ENCODE assay signal across 8 mouse cellular contexts in the genomic region with DNA sequence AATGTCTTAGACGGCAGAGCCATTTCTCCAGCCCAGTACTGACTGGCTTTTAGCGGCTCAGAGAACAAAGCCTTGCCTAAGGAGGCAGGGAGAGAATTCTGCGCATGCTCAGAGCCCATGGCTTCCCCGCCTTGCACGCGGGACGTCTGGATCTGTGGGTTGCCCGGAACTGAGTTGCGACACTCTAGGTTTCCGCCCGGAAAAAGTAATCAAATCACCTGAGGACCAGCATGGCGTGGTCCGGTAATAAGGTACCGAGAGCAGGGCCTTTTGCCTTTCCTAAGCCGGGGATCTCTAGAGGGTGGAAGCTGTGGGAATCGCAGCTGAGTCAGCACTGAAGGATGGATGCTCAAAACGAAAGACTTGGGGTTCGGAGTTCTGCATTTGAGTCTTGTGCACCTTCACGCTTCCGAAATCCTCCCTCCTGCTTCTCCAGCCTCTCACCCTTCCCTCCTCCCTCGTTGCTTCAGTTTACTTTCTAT. TPM values are rescaled to one million over a fixed set of nuclear protein-coding genes. Genes with fewer than 3 reads are reported as not detected.
A peak's percentile ranks its signal among the peaks of the same experiment; 100 is the strongest.
DNase-seq lines count a peak whose midpoint lies in the region; ATAC-seq and TF ChIP-seq lines count a peak whose summit lies in the region.

Gene Xrcc5, plus strand, starts transcription at position 105 of the 482 bp plus-strand sequence.

- H3K9ac ChIP-seq in forebrain, postnatal 0 days, result peak within 1 kb of the TSS; percentile 73
- H3K9ac ChIP-seq in lung, embryonic 16.5 days (ENCODE audit: low read length), result peak within 1 kb of the TSS; percentile 76

- TF ChIP-seq CTCF in G1E (IDR thresholded peaks at IDR 0.05; ENCODE audit: low read depth, low read length), result no peak
- TF ChIP-seq CTCF in forebrain, postnatal 0 days (IDR thresholded peaks at IDR 0.05; ENCODE audit: low read depth), result no peak

- peak; percentile 86 for DNase-seq in G1E (ENCODE audit: low spot score)
- DNase-seq in cerebellum, adult 18-20 months, result peak; percentile 94 to 96
- DNase-seq in forebrain, postnatal 0 days, result peak; percentile 98
- peak; percentile 80 for DNase-seq in layer of hippocampus, adult 9-10 months (ENCODE audit: low spot score)
- DNase-seq in ovary, postnatal 10 days (ENCODE audit: low spot score), result peak; percentile 82
- DNase-seq in thymus, postnatal 10 days (ENCODE audit: low spot score in 2 of 2), result peak; percentile 89 to 92

- H3K4me2 ChIP-seq in forebrain, postnatal 0 days (ENCODE audit: low read depth), result peak within 1 kb of the TSS; percentile 65
- H3K4me2 ChIP-seq in lung, embryonic 16.5 days (ENCODE audit: low read depth, low read length), result peak within 1 kb of the TSS; percentile 69

- no peaks in the 10 kb centered on the region for H3K9me3 ChIP-seq in G1E (replicated peaks)
- no peaks in the 10 kb centered on the region for H3K9me3 ChIP-seq in forebrain, postnatal 0 days (ENCODE audit: low read length)
- no peaks in the 10 kb centered on the region for H3K9me3 ChIP-seq in lung, embryonic 16.5 days (ENCODE audit: control insufficient read depth, low read length)

- H3K27me3 ChIP-seq in G1E (ENCODE audit: insufficient read depth, low read length), result no peaks in the 10 kb centered on the region
- H3K27me3 ChIP-seq in forebrain, postnatal 0 days (ENCODE audit: insufficient read depth, low read length), result no peaks in the 10 kb centered on the region
- H3K27me3 ChIP-seq in lung, embryonic 16.5 days (ENCODE audit: control insufficient read depth, insufficient read depth, low read depth, low read length), result no peaks in the 10 kb centered on the region

- peak within 1 kb of the TSS; percentile 97 for H3K27ac ChIP-seq in forebrain, postnatal 0 days (ENCODE audit: low read depth, low read length)
- H3K27ac ChIP-seq in lung, embryonic 16.5 days (ENCODE audit: low read length), result peak within 1 kb of the TSS; percentile 88

- ATAC-seq in G1E (ENCODE audit: extremely low read depth, insufficient number of reproducible peaks, low FRiP score, poor library complexity, severe bottlenecking), result peak; percentile 95
- ATAC-seq in forebrain, postnatal 0 days, result peak; percentile 99
- ATAC-seq in hematopoietic stem cell, adult 5-6 weeks (replicated peaks in 1 of 2; ENCODE audit: insufficient read depth in 1 of 2, low FRiP score in 2 of 2, low TSS enrichment in 1 of 2, low read depth in 1 of 2, poor library complexity in 2 of 2, severe bottlenecking in 2 of 2), result peak; percentile 96
- peak; percentile 99 for ATAC-seq in lung, embryonic 16.5 days (ENCODE audit: low read depth)

- peaks cover 30% of the 10 kb centered on the region for H3K36me3 ChIP-seq in G1E (replicated peaks)
- 0 out of 2 replicates have a peak, but pooled peaks cover 5% of the 10 kb centered on the region for H3K36me3 ChIP-seq in forebrain, postnatal 0 days (ENCODE audit: insufficient read depth)
- no peaks in the 10 kb centered on the region for H3K36me3 ChIP-seq in lung, embryonic 16.5 days (ENCODE audit: control insufficient read depth, insufficient read depth, low read length)

- peak within 1 kb of the TSS; percentile 76 for H3K4me3 ChIP-seq in G1E (ENCODE audit: low read depth, low read length)
- peak within 1 kb of the TSS; percentile 71 for H3K4me3 ChIP-seq in forebrain, postnatal 0 days (ENCODE audit: low read depth, low read length)
- peak within 1 kb of the TSS; percentile 60 for H3K4me3 ChIP-seq in lung, embryonic 16.5 days (ENCODE audit: low read length)

- H3K4me1 ChIP-seq in G1E (ENCODE audit: insufficient read depth, low read depth, low read length), result peaks cover 27% of the 10 kb centered on the region
- H3K4me1 ChIP-seq in forebrain, postnatal 0 days (ENCODE audit: insufficient read depth), result no peaks in the 10 kb centered on the region
- H3K4me1 ChIP-seq in lung, embryonic 16.5 days (replicated peaks; ENCODE audit: control insufficient read depth, insufficient read depth, low read length), result peaks cover 2% of the 10 kb centered on the region; the same call in 1 of the 2 replicates

- WGBS in forebrain, postnatal 0 days, result under 1% methylated on average over 21 of the region's 21 CpGs
- WGBS in lung, embryonic 16.5 days, result under 1% methylated on average over 21 of the region's 21 CpGs

RNA-seq across cellular contexts. Expression of gene Xrcc5, which starts in this region (rescaled TPM):
- total RNA-seq in G1E (2014; fragmentation: Nextera tagmentation) (84.9 and 85.2 TPM in 2 replicates), G1E (2017) (77.2 and 89.5 TPM in 2 replicates)
- polyA plus RNA-seq in G1E (2012), result 2.9 and 3.4 TPM in 2 replicates
- total RNA-seq in forebrain, postnatal 0 days (2014; rRNA removed), result 10.3 and 12.7 TPM in 2 replicates
- 11.9 and 12.8 TPM in 2 replicates for polyA plus RNA-seq in forebrain, postnatal 0 days (2015; fragmentation: Nextera tagmentation; extraction: Ambion mirVana)
- total RNA-seq in hematopoietic stem cell, adult 5-6 weeks (2017), result 47.5 and 57.9 TPM in 2 replicates
- polyA plus RNA-seq in lung, embryonic 16.5 days (2015; fragmentation: Nextera tagmentation; extraction: Ambion mirVana), result 29.7 and 30.3 TPM in 2 replicates

Comparison
In these comparisons a context has a peak if more than half of its experiments do, and no peak if none do; other contexts are left out.
1. Peak in every context shown above with its lines: DNase-seq, ATAC-seq, H3K4me3 ChIP-seq and H3K27ac ChIP-seq.